Mouse (Mus musculus): Measurements from ENCODE around the gene Utp15. TPM values are rescaled to one million over a fixed set of nuclear protein-coding genes. Genes with fewer than 3 reads are reported as not detected.

Gene Utp15
- total and polyA plus RNA-seq, 3 experiments: 40.3 to 60.8 TPM; not detected in 1

GRCm38 (mm10) chr13:98263458-98263987 is 682 bp upstream of the Utp15 start:
- Histone ChIP-seq H3K9me3 (replicated peaks; ENCODE audit: insufficient read depth, low read length) (no peaks in the 10 kb centered on the region), H3K4me3 (ENCODE audit: control insufficient read depth in 1 of 2, insufficient read depth in 1 of 2, low read depth in 2 of 2, low read length in 2 of 2) (peak overlapping the region; percentile 65 to 83), H3K27me3 (ENCODE audit: control insufficient read depth in 1 of 2, insufficient read depth in 2 of 2, low read length in 2 of 2) (no peaks in the 10 kb centered on the region), H3K27ac (ENCODE audit: control insufficient read depth, low read depth, low read length) (peak overlapping the region; percentile 76), H3K36me3 (ENCODE audit: control insufficient read depth in 1 of 2, insufficient read depth in 2 of 2, low read length in 2 of 2) (peaks cover 25 to 26% of the 10 kb centered on the region in 2 experiments), H3K9ac (ENCODE audit: control insufficient read depth, low read depth, low read length, poor library complexity, severe bottlenecking) (peak overlapping the region; percentile 76), H3K79me2 (ENCODE audit: control insufficient read depth, insufficient read depth, low read length, poor library complexity) (peaks cover 27% of the 10 kb centered on the region), H3K4me1 (ENCODE audit: control insufficient read depth in 1 of 2, insufficient read depth in 2 of 2, low read length in 2 of 2) (peaks cover 13 to 15% of the 10 kb centered on the region in 2 experiments)
- peak; percentile 64 for DNase-seq (ENCODE audit: low read depth, low spot score)
- TF ChIP-seq KAT2A (conservative IDR thresholded peaks at IDR 0.05; ENCODE audit: low read depth, low read length) (peak; percentile 44; the same call in 1 of the 2 replicates), BHLHE40 (IDR thresholded peaks at IDR 0.05; ENCODE audit: borderline replicate concordance, low read depth, low read length) (peak; percentile 24; the same call in 1 of the 2 replicates), ETS1 (IDR thresholded peaks at IDR 0.05; ENCODE audit: low read depth, low read length) (peak; percentile 64), RAD21 (IDR thresholded peaks at IDR 0.05; ENCODE audit: low read depth, low read length) (no peak), TBP (IDR thresholded peaks at IDR 0.05; ENCODE audit: low read depth, low read length) (no peak), E2F4 (IDR thresholded peaks at IDR 0.05; ENCODE audit: borderline replicate concordance, low read depth, low read length) (no peak), RCOR1 (IDR thresholded peaks at IDR 0.05; ENCODE audit: low read depth, low read length) (no peak), SMC3 (IDR thresholded peaks at IDR 0.05; ENCODE audit: low read depth, low read length) (no peak), USF2 (IDR thresholded peaks at IDR 0.05; ENCODE audit: borderline replicate concordance in 1 of 2, insufficient read depth in 1 of 2, low read depth in 1 of 2, low read length in 2 of 2) (no peak), USF1 (IDR thresholded peaks at IDR 0.05; ENCODE audit: low read depth, low read length) (no peak), ZC3H11A (IDR thresholded peaks at IDR 0.05; ENCODE audit: low read depth, low read length) (no peak), ELF1 (IDR thresholded peaks at IDR 0.05; ENCODE audit: low read depth, low read length) (0 out of 2 replicates have a peak, but pooled peaks have one; percentile 20), MEF2A (IDR thresholded peaks at IDR 0.05; ENCODE audit: extremely low read depth, insufficient replicate concordance, low read depth, low read length, poor library complexity, severe bottlenecking) (no peak), JUND (IDR thresholded peaks at IDR 0.05; ENCODE audit: low read depth, low read length) (no peak), HCFC1 (IDR thresholded peaks at IDR 0.05; ENCODE audit: low read depth, low read length) (0 out of 2 replicates have a peak, but pooled peaks have one; percentile 42), MYB (IDR thresholded peaks at IDR 0.05; ENCODE audit: low read depth, low read length) (peak; percentile 69), UBTF (IDR thresholded peaks at IDR 0.05; ENCODE audit: borderline replicate concordance, insufficient read depth, low read depth, low read length) (no peak), CHD2 (IDR thresholded peaks at IDR 0.05; ENCODE audit: low read length) (no peak), TCF12 (IDR thresholded peaks at IDR 0.05; ENCODE audit: low read depth, low read length) (peak; percentile 70; the same call in 1 of the 2 replicates), POLR2AphosphoS5 (IDR thresholded peaks at IDR 0.05; ENCODE audit: borderline replicate concordance, low read depth, low read length) (no peak), GABPA (IDR thresholded peaks at IDR 0.05; ENCODE audit: low read depth, low read length) (no peak), EP300 (IDR thresholded peaks at IDR 0.05; ENCODE audit: low read depth in 1 of 2, low read length in 2 of 2) (peak; percentile 58 to 80), MXI1 (IDR thresholded peaks at IDR 0.05; ENCODE audit: low read depth, low read length) (no peak), CHD1 (IDR thresholded peaks at IDR 0.05; ENCODE audit: low read depth, low read length) (peak; percentile 71; the same call in 1 of the 2 replicates), ZKSCAN1 (IDR thresholded peaks at IDR 0.05; ENCODE audit: low read depth, low read length) (no peak), ZMIZ1 (IDR thresholded peaks at IDR 0.05; ENCODE audit: low read depth, low read length) (peak; percentile 50; the same call in 1 of the 2 replicates), POLR2AphosphoS2 (IDR thresholded peaks at IDR 0.05; ENCODE audit: low read length) (no peak), NRF1 (IDR thresholded peaks at IDR 0.05; ENCODE audit: insufficient read depth, low read depth, low read length, poor library complexity, severe bottlenecking) (no peak), ZNF384 (IDR thresholded peaks at IDR 0.05; ENCODE audit: low read depth, low read length) (no peak), MYC (IDR thresholded peaks at IDR 0.05; ENCODE audit: low read depth, low read length) (no peak), MAX (IDR thresholded peaks at IDR 0.05; ENCODE audit: low read length) (no peak), POLR2A (IDR thresholded peaks at IDR 0.05; ENCODE audit: control insufficient read depth in 1 of 2, insufficient read depth in 1 of 2, low read depth in 1 of 2, low read length in 2 of 2, poor library complexity in 1 of 2) (0 out of 4 replicates have a peak, but pooled peaks of 1 of the 2 experiments have one; percentile 16), GATA1 (IDR thresholded peaks at IDR 0.05; ENCODE audit: low read depth, low read length) (peak; percentile 93), CTCF (IDR thresholded peaks at IDR 0.05 in 2 of 3, conservative IDR thresholded peaks at IDR 0.05 in 1 of 3; ENCODE audit: control insufficient read depth in 1 of 3, insufficient read depth in 1 of 3, low read depth in 2 of 3, low read length in 3 of 3, poor library complexity in 1 of 3, severe bottlenecking in 1 of 3) (no peak), NELFE (IDR thresholded peaks at IDR 0.05; ENCODE audit: low read depth, low read length) (0 out of 2 replicates have a peak, but pooled peaks have one; percentile 25), TAL1 (IDR thresholded peaks at IDR 0.05; ENCODE audit: low read length) (no peak), SIN3A (IDR thresholded peaks at IDR 0.05; ENCODE audit: low read length) (no peak)

Measured in MEL (cell line).